Comparison of ENCODE assay signal across 7 mouse cellular contexts in genomic region chr10:75883232-75883552, GRCm38 (mm10). TPM values are rescaled to one million over a fixed set of nuclear protein-coding genes. Genes with fewer than 3 reads are reported as not detected.
A peak's percentile ranks its signal among the peaks of the same experiment; 100 is the strongest.
DNase-seq lines count a peak whose midpoint lies in the region; ATAC-seq lines count a peak whose summit lies in the region.

No protein-coding gene starts in this region.

- H3K27ac ChIP-seq in intestine, embryonic 15.5 days: no peak overlapping the region
- H3K27ac ChIP-seq in midbrain, embryonic 10.5 days (replicated peaks): no peak overlapping the region

- no peak overlapping the region for H3K9ac ChIP-seq in intestine, embryonic 15.5 days

- H3K9me3 ChIP-seq in intestine, embryonic 15.5 days: no peaks in the 10 kb centered on the region
- H3K9me3 ChIP-seq in midbrain, embryonic 10.5 days (replicated peaks): no peaks in the 10 kb centered on the region

- H3K27me3 ChIP-seq in intestine, embryonic 15.5 days (replicated peaks): no peaks in the 10 kb centered on the region
- peaks cover 7% of the 10 kb centered on the region; the same call in 1 of the 2 replicates for H3K27me3 ChIP-seq in midbrain, embryonic 10.5 days (ENCODE audit: low read depth, poor library complexity, severe bottlenecking)

- no peaks in the 10 kb centered on the region for H3K36me3 ChIP-seq in intestine, embryonic 15.5 days
- H3K36me3 ChIP-seq in midbrain, embryonic 10.5 days: no peaks in the 10 kb centered on the region

- peak; percentile 66 for ATAC-seq in intestine, embryonic 15.5 days

- peaks cover 13% of the 10 kb centered on the region for H3K4me1 ChIP-seq in intestine, embryonic 15.5 days (replicated peaks)
- peaks cover 21% of the 10 kb centered on the region for H3K4me1 ChIP-seq in midbrain, embryonic 10.5 days

- WGBS in intestine, embryonic 15.5 days: under 1% methylated on average over 10 of the region's 10 CpGs
- 1% methylated on average over 10 of the region's 10 CpGs for WGBS in midbrain, embryonic 10.5 days

- H3K4me2 ChIP-seq in intestine, embryonic 15.5 days (replicated peaks): peak overlapping the region; percentile 39

- peak; percentile 81 to 90 for DNase-seq in adrenal gland, adult (ENCODE audit: inconsistent age in 2 of 2, low spot score in 1 of 2)
- DNase-seq in embryo, embryonic 11 days: peak; percentile 87
- DNase-seq in gastrocnemius, postnatal 25 days: peak; percentile 69
- DNase-seq in left cerebral cortex, postnatal 25 days (ENCODE audit: low spot score in 2 of 2): peak; percentile 75 to 92
- peak; percentile 73 for DNase-seq in midbrain, embryonic 10.5 days (ENCODE audit: low spot score)
- peak; percentile 70 for DNase-seq in right cerebral cortex, postnatal 4 days

- H3K4me3 ChIP-seq in intestine, embryonic 15.5 days (replicated peaks): no peak overlapping the region
- peak overlapping the region; percentile 35 for H3K4me3 ChIP-seq in midbrain, embryonic 10.5 days

- intact Hi-C loops in left cerebral cortex, postnatal 25 days (cut with DNase I): loop anchor here (2.0 kb wide), 1 partner anchor 68 kb away; no protein-coding TSS in a partner anchor

RNA-seq across cellular contexts. Expression of gene Derl3, which starts 10.0 kb away (rescaled TPM):
- not detected for total RNA-seq in gastrocnemius, postnatal 25 days (2021)
- polyA plus RNA-seq in intestine, embryonic 15.5 days (2015; fragmentation: Nextera tagmentation; extraction: Ambion mirVana): 4.4 and 8.5 TPM in 2 replicates
- total RNA-seq in left cerebral cortex, postnatal 25 days (2021): 1 to 10 TPM; 2.8 to 3.4 TPM
- 1.4 and 1.8 TPM in 2 replicates for polyA plus RNA-seq in midbrain, embryonic 10.5 days (2016; fragmentation: Nextera tagmentation; extraction: Ambion mirVana)

RNA-seq across cellular contexts. Expression of gene Mif, which starts 23.2 kb away (rescaled TPM):
- total RNA-seq in gastrocnemius, postnatal 25 days (2021): 100 to 1,000 TPM; 141 to 147 TPM
- 2,230 and 2,305 TPM in 2 replicates for polyA plus RNA-seq in intestine, embryonic 15.5 days (2015; fragmentation: Nextera tagmentation; extraction: Ambion mirVana)
- 100 to 1,000 TPM; 522 to 530 TPM for total RNA-seq in left cerebral cortex, postnatal 25 days (2021)
- polyA plus RNA-seq in midbrain, embryonic 10.5 days (2016; fragmentation: Nextera tagmentation; extraction: Ambion mirVana): 2,515 and 3,289 TPM in 2 replicates

RNA-seq across cellular contexts. Expression of gene Smarcb1, which starts 38.2 kb away (rescaled TPM):
- 10 to 100 TPM; 14.9 to 15.2 TPM for total RNA-seq in gastrocnemius, postnatal 25 days (2021)
- polyA plus RNA-seq in intestine, embryonic 15.5 days (2015; fragmentation: Nextera tagmentation; extraction: Ambion mirVana): 170 and 171 TPM in 2 replicates
- total RNA-seq in left cerebral cortex, postnatal 25 days (2021): 10 to 100 TPM; 75.2 to 81.8 TPM
- 294 and 296 TPM in 2 replicates for polyA plus RNA-seq in midbrain, embryonic 10.5 days (2016; fragmentation: Nextera tagmentation; extraction: Ambion mirVana)

RNA-seq across cellular contexts. Expression of gene Gstt2, which starts 46.0 kb away (rescaled TPM):
- 1 to 10 TPM; 3.5 to 6.1 TPM for total RNA-seq in gastrocnemius, postnatal 25 days (2021)
- 57.5 and 63.1 TPM in 2 replicates for polyA plus RNA-seq in intestine, embryonic 15.5 days (2015; fragmentation: Nextera tagmentation; extraction: Ambion mirVana)
- total RNA-seq in left cerebral cortex, postnatal 25 days (2021): 1 to 10 TPM; 4.0 to 5.5 TPM
- 7.6 and 8.3 TPM in 2 replicates for polyA plus RNA-seq in midbrain, embryonic 10.5 days (2016; fragmentation: Nextera tagmentation; extraction: Ambion mirVana)

RNA-seq across cellular contexts. Expression of gene Chchd10, which starts 49.7 kb away (rescaled TPM):
- total RNA-seq in gastrocnemius, postnatal 25 days (2021): 1,000 to 10,000 TPM; 1,309 to 1,319 TPM
- polyA plus RNA-seq in intestine, embryonic 15.5 days (2015; fragmentation: Nextera tagmentation; extraction: Ambion mirVana): 171 and 215 TPM in 2 replicates
- total RNA-seq in left cerebral cortex, postnatal 25 days (2021): 100 to 1,000 TPM; 372 to 390 TPM
- 6.9 and 7.5 TPM in 2 replicates for polyA plus RNA-seq in midbrain, embryonic 10.5 days (2016; fragmentation: Nextera tagmentation; extraction: Ambion mirVana)

Comparison
In these comparisons a context has a peak if more than half of its experiments do, and no peak if none do; other contexts are left out.
1. RNA of gene Smarcb1, which starts 38.2 kb away (total RNA-seq): 75.2 to 81.8 TPM in left cerebral cortex, postnatal 25 days; 14.9 to 15.2 TPM in gastrocnemius, postnatal 25 days; every median in the first group is over 4 times any median in the second.
2. Peak in every context shown above with its lines, with median percentiles within 50 percentile points of each other: DNase-seq.